Mouse (Mus musculus) limb, embryonic 11.5 days (tissue): ENCODE measurements around the gene Arel1. TPM values are rescaled to one million over a fixed set of nuclear protein-coding genes. Genes with fewer than 3 reads are reported as not detected.

Source experiments
- polyA plus RNA-seq: library from polyadenylated mRNA; unstranded; fragments of >200 nt; fragmentation: Nextera tagmentation; extraction: Ambion mirVana; gene quantifications from 2 replicates; pipeline ENCODE4 v1.2.1, GENCODE M21; 2014

The Arel1 gene
- polyA plus RNA-seq, 1 experiment from 2014 or later = 18.0 TPM

Other genes with a start within 250 kb of the Arel1 start
- gene Npc2, start 197.7 kb downstream of the Arel1 start, polyA plus RNA-seq = 62.4 and 63.5 TPM in 2 replicates
- gene Isca2, start 197.6 kb downstream of the Arel1 start, polyA plus RNA-seq = 121 and 123 TPM in 2 replicates
- gene Ltbp2, start 94.4 kb downstream of the Arel1 start, polyA plus RNA-seq = 0.20 and 0.23 TPM in 2 replicates
- gene Fcf1, start within 50 bp of the Arel1 start, polyA plus RNA-seq = 167 and 169 TPM in 2 replicates
- gene Ylpm1, start 25.4 kb upstream of the Arel1 start, polyA plus RNA-seq = 49.2 and 51.2 TPM in 2 replicates
- gene Prox2, start 139.9 kb upstream of the Arel1 start, polyA plus RNA-seq = 2.6 and 3.3 TPM in 2 replicates
- 108 and 109 TPM in 2 replicates for gene Dlst, start 139.9 kb upstream of the Arel1 start, polyA plus RNA-seq
- 0.51 and 0.61 TPM in 2 replicates for gene Rps6kl1, start 180.4 kb upstream of the Arel1 start, polyA plus RNA-seq
- gene Pgf, start 206.9 kb upstream of the Arel1 start, polyA plus RNA-seq = 13.4 and 13.5 TPM in 2 replicates
- 102 and 103 TPM in 2 replicates for gene Eif2b2, start 248.6 kb upstream of the Arel1 start, polyA plus RNA-seq